Mouse (Mus musculus) kidney, adult 2 months (tissue): ENCODE data around the gene Arl14ep.

Experiments
- CTCF ChIP-seq: fragments of 200-500 bp; conservative IDR thresholded peaks from 2 replicates; pipeline ENCODE4 v1.5.1; 2011; ENCODE audit warnings: low read depth, mild to moderate bottlenecking, control low read depth, low read length, moderate library complexity, mixed read lengths; ENCODE audit not compliant: insufficient read depth, insufficient read length
- POLR2A ChIP-seq: fragments of 200-500 bp; IDR thresholded peaks from one replicate; pipeline ENCODE4 v1.6.1; 2011; ENCODE audit warnings: low read depth, low read length, control low read depth

DNA sequence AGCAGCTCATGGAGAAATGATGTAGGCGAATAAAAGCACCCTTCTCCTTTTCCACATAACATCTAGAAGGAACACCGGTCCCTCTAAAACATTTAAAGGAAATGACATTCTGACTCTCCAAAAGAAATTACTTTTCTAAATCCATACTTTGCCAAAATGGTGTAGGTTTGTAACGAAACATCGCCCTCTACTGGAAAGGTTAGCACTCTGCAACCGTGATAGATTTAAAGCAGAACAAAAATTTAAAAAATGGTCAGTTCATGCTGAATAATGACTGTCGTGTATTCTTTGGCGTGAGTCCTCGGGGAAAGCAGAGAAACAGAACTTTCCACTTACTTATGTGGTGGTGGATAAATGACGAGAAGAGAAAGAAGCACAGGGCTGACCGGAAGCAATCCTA, 18.6 kb downstream of the Arl14ep start:
- 0 out of 2 replicates have a peak, but pooled peaks have one; percentile 13 for TF ChIP-seq CTCF
- no peak for TF ChIP-seq POLR2A
